Mouse (Mus musculus): ENCODE results near the gene 1700037H04Rik.

DNA sequence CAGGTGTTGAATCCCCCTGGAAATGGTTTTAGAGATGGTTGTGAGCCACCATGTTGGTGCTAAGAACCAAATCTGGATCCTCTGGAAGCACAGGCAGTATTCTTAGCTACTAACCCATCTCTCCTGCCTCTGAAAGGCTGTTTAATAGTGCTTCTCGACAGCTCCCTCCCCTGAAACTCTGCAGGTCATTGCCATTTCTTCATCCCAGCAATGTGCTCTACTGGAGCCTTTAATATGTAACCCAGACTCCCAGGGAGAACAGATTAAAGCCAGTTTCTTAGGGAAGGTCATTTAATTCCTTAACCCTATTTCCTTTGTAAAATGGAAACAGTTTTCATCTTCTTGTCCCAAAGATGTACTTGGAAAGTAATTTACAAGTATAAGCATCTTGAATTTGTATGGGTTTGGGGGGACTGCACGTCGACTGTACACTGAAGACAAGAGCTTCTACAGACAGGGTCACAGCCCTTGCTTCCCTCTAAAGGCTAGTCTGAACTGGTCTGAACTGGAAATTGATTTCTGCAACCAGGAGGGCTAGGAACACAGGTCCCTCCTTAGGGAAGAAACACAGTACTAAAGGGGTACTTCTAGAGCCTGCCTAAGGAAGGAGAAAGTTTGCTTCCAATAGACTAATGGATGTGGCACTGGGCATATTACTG is 15.5 kb upstream of the 1700037H04Rik start:
- TF ChIP-seq ZNF384 (IDR thresholded peaks at IDR 0.05; ENCODE audit: low read depth, low read length) (no peak), TCF12 (IDR thresholded peaks at IDR 0.05; ENCODE audit: low read depth, low read length) (no peak), KAT2A (conservative IDR thresholded peaks at IDR 0.05; ENCODE audit: low read depth, low read length) (no peak), GABPA (IDR thresholded peaks at IDR 0.05; ENCODE audit: low read depth, low read length) (no peak), UBTF (IDR thresholded peaks at IDR 0.05; ENCODE audit: borderline replicate concordance, insufficient read depth, low read depth, low read length) (no peak), CTCF (IDR thresholded peaks at IDR 0.05 in 2 of 3, conservative IDR thresholded peaks at IDR 0.05 in 1 of 3; ENCODE audit: control insufficient read depth in 1 of 3, insufficient read depth in 1 of 3, low read depth in 2 of 3, low read length in 3 of 3, poor library complexity in 1 of 3, severe bottlenecking in 1 of 3) (no peak), POLR2A (IDR thresholded peaks at IDR 0.05; ENCODE audit: control insufficient read depth in 1 of 2, insufficient read depth in 1 of 2, low read depth in 1 of 2, low read length in 2 of 2, poor library complexity in 1 of 2) (no peak; a peak in 1 of 4 replicates), ZKSCAN1 (IDR thresholded peaks at IDR 0.05; ENCODE audit: low read depth, low read length) (no peak)
